Mouse (Mus musculus) liver, embryonic 13.5 days (tissue): ENCODE measurements around the gene Cdk5rap1. TPM values are rescaled to one million over a fixed set of nuclear protein-coding genes. Genes with fewer than 3 reads are reported as not detected.
"Not testable (repeated sequence)": the region's sequence is repeated elsewhere in the genome, so short reads cannot be mapped to it uniquely, and the experiment has no call there.

Experiments used
- ATAC-seq: fragments of 200-750 bp; cut with Nextera tagmentation; 2 replicates; pipeline ENCODE4 v1.8.0; 2017; ENCODE audit warnings: low read depth, mild to moderate bottlenecking, moderate number of reproducible peaks, moderate library complexity
- DNase-seq: peaks from one replicate; pipeline ENCODE4 v3.0.0; 2022
- H3K27ac ChIP-seq: fragments of 300-500 bp; sonication (generic); 2 replicates; pipeline ENCODE4 v1.5.1; 2015; ENCODE audit warnings: moderate library complexity, mild to moderate bottlenecking, inconsistent platforms
- H3K27me3 ChIP-seq: fragments of 300-500 bp; sonication (generic); 2 replicates; pipeline ENCODE4 v1.6.1; 2015; ENCODE audit warnings: mild to moderate bottlenecking, inconsistent platforms
- H3K36me3 ChIP-seq: fragments of 300-500 bp; sonication (generic); 2 replicates; pipeline ENCODE4 v1.6.1; 2015; ENCODE audit warnings: mild to moderate bottlenecking, inconsistent platforms
- H3K4me1 ChIP-seq: fragments of 300-500 bp; sonication (generic); replicated peaks from 2 replicates; pipeline ENCODE4 v1.6.1; 2015; ENCODE audit warnings: inconsistent platforms
- H3K4me2 ChIP-seq: fragments of 300-500 bp; sonication (generic); 2 replicates; pipeline ENCODE4 v1.6.1; 2015; ENCODE audit warnings: inconsistent platforms, mild to moderate bottlenecking, moderate library complexity
- H3K4me3 ChIP-seq: fragments of 300-500 bp; sonication (generic); replicated peaks from 2 replicates; pipeline ENCODE4 v1.5.1; 2015; ENCODE audit warnings: mild to moderate bottlenecking, inconsistent platforms
- H3K9ac ChIP-seq: fragments of 300-500 bp; sonication (generic); 2 replicates; pipeline ENCODE4 v1.6.1; 2015; ENCODE audit warnings: mild to moderate bottlenecking, inconsistent platforms
- H3K9me3 ChIP-seq: fragments of 300-500 bp; sonication (generic); replicated peaks from 2 replicates; pipeline ENCODE4 v1.6.1; 2016; ENCODE audit warnings: inconsistent platforms
- WGBS: fragments of 180-500 bp; shearing (Covaris S2); methylation state at CpG from one replicate; pipeline ENCODE4 v1.1.7; 2015; ENCODE audit not compliant: insufficient replicate concordance; 5-methylcytosine and 5-hydroxymethylcytosine counted together
- polyA plus RNA-seq: library from polyadenylated mRNA; unstranded; fragments of >200 nt; fragmentation: Nextera tagmentation; extraction: Ambion mirVana; gene quantifications from 2 replicates; pipeline ENCODE4 v1.2.1, GENCODE M21; 2015

The Cdk5rap1 gene
- polyA plus RNA-seq, 1 experiment from 2014 or later, result 18.0 TPM

- Histone ChIP-seq H3K27ac (no peak overlapping the region), H3K4me3 (no peak overlapping the region), H3K4me2 (no peak overlapping the region), H3K9ac (no peak overlapping the region), H3K9me3 (no peaks in the 10 kb centered on the region), H3K36me3 (no peaks in the 10 kb centered on the region), H3K27me3 (no peaks in the 10 kb centered on the region), H3K4me1 (no peaks in the 10 kb centered on the region)
- 0% methylated on average over 1 of the region's 1 CpGs for WGBS
- DNase-seq (peak; percentile 61), ATAC-seq (peak; percentile 77)
These were observed 72.3 kb downstream of the Cdk5rap1 start for GRCm38 (mm10) chr2:154300496-154300895.

GRCm38 (mm10) chr2:154294746-154295145 is 78.1 kb downstream of the Cdk5rap1 start:
- ATAC-seq, H3K9ac ChIP-seq, H3K27me3 ChIP-seq, H3K4me1 ChIP-seq, H3K4me3 ChIP-seq, H3K36me3 ChIP-seq, H3K9me3 ChIP-seq, H3K27ac ChIP-seq: not testable (repeated sequence)
- DNase-seq, result peak; percentile 55
- peak overlapping the region; percentile 34; the same call in 1 of the 2 replicates for H3K4me2 ChIP-seq
- 2% methylated on average over 10 of the region's 10 CpGs for WGBS

GRCm38 (mm10) chr2:154292833-154293232 is 80.0 kb downstream of the Cdk5rap1 start:
- no peaks in the 10 kb centered on the region for H3K36me3 ChIP-seq
- no peak overlapping the region for H3K9ac ChIP-seq
- ATAC-seq, result no peak
- no peak overlapping the region for H3K4me3 ChIP-seq
- no peaks in the 10 kb centered on the region for H3K9me3 ChIP-seq
- 68% methylated on average over 1 of the region's 1 CpGs for WGBS
- H3K27ac ChIP-seq, result no peak overlapping the region
- H3K27me3 ChIP-seq, result no peaks in the 10 kb centered on the region
- no peak overlapping the region for H3K4me2 ChIP-seq
- no peaks in the 10 kb centered on the region for H3K4me1 ChIP-seq
- DNase-seq, result no peak

- not testable (repeated sequence) for DNase-seq, H3K4me3 ChIP-seq, H3K4me1 ChIP-seq, H3K27me3 ChIP-seq, ATAC-seq, H3K9ac ChIP-seq, H3K27ac ChIP-seq, H3K9me3 ChIP-seq, H3K4me2 ChIP-seq, H3K36me3 ChIP-seq
- WGBS, result 82% methylated on average over 3 of the region's 3 CpGs
These were observed 80.9 kb downstream of the Cdk5rap1 start for GRCm38 (mm10) chr2:154291866-154292265.

Other genes starting within 250 kb of the Cdk5rap1 start
- gene Bpifa3, start 242.7 kb downstream of the Cdk5rap1 start, polyA plus RNA-seq, result not detected in 2 replicates
- gene Bpifa1, start 230.1 kb downstream of the Cdk5rap1 start, polyA plus RNA-seq, result 0.09 TPM in 1 of 2 replicates, not detected in the other
- 0.09 and 0.10 TPM in 2 replicates for gene Bpifa5, start 210.4 kb downstream of the Cdk5rap1 start, polyA plus RNA-seq
- gene Bpifb1, start 182.2 kb downstream of the Cdk5rap1 start, polyA plus RNA-seq, result 0.21 and 0.38 TPM in 2 replicates
- not detected in 2 replicates for gene Bpifb5, start 149.3 kb downstream of the Cdk5rap1 start, polyA plus RNA-seq
- not detected in 2 replicates for gene Bpifb9a, start 115.2 kb downstream of the Cdk5rap1 start, polyA plus RNA-seq
- not detected in 2 replicates for gene Bpifb9b, start 65.8 kb downstream of the Cdk5rap1 start, polyA plus RNA-seq
- gene Snta1, start 35.1 kb upstream of the Cdk5rap1 start, polyA plus RNA-seq, result 1.7 and 2.0 TPM in 2 replicates
- 8.4 and 9.6 TPM in 2 replicates for gene Cbfa2t2, start 63.5 kb upstream of the Cdk5rap1 start, polyA plus RNA-seq
- gene 1700003F12Rik, start 174.1 kb upstream of the Cdk5rap1 start, polyA plus RNA-seq, result 1.3 and 1.5 TPM in 2 replicates
- not detected in 2 replicates for gene Actl10, start 178.8 kb upstream of the Cdk5rap1 start, polyA plus RNA-seq
- 0.81 and 0.88 TPM in 2 replicates for gene Necab3, start 185.9 kb upstream of the Cdk5rap1 start, polyA plus RNA-seq
- 16.6 and 17.7 TPM in 2 replicates for gene E2f1, start 196.9 kb upstream of the Cdk5rap1 start, polyA plus RNA-seq
- gene Pxmp4, start 230.7 kb upstream of the Cdk5rap1 start, polyA plus RNA-seq, result 26.8 and 28.9 TPM in 2 replicates
- gene Zfp341, start 240.3 kb upstream of the Cdk5rap1 start, polyA plus RNA-seq, result 1.9 and 2.1 TPM in 2 replicates
- not detected in 2 replicates for gene 4930519P11Rik, start 240.4 kb upstream of the Cdk5rap1 start, polyA plus RNA-seq